Mouse (Mus musculus): ENCODE results near the gene Cspg4. TPM values are rescaled to one million over a fixed set of nuclear protein-coding genes. Genes with fewer than 3 reads are reported as not detected.

Gene Cspg4
- polyA plus RNA-seq, 1 experiment from 2014 or later, result 0.91 TPM

DNA sequence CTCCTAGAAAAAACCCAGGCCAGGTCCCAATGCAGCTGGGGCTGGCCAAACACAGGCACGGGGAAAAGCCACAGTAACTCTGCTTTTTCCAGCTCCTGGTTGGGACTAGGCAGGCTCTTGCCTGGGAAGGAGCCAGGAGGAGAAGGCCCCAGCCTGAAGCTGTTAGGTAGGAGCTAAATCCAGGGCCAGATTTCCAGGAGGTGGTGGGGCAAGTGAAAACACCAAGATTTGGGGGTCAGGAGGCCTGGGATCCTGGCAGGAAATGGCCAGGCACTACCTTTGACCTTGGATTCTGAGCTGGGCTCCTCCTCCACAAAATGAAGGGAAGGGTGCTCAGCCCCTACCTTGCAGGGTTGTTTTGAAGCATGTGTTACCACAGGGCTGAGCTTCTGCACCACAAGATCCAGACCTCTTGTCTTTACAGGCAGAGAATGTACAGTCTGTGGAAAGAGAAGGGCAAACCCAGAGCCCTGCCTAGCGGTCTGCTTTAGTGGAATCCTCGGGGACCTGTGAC lies 560 bp upstream of the Cspg4 start, which contains the start of gene Odf3l1:
TSS of gene Odf3l1 (minus strand) at position 464 of the 514 bp plus-strand sequence.
- no peak for DNase-seq (ENCODE audit: low spot score)

DNA sequence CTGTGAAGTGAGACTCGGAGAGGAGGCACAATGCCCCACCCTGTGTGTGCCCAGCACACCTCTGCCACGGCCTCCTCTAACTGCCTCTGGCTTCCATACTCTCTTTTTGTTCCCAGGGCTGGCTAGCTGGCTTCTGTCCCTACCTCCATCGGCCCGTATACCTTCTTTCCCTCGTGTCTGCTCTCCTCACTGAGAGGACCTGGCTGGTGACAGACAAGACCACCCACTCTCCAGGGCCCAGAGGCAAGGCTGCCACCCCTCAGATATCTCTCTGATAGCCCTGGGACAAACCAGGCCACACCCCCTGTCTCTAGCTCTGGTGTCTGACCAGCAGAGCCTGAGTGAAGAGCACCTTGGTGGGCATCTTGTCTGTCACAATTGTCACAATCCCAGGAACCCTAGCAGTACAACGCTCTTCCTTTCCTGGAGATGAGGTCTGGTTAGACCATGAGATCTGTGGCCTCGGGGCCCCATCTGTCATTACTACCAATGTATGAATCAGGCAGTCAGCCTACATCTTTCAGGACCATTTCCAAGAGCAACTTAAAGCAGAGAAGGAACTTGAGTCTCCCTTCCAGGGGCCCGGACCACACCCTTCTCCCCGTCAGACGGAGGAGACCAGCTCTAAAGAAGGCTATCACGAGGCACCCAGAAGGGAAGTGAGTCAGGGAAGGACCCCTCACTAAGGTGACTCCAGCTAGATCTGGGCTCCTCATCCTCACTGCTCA lies 1.0 kb downstream of the Cspg4 start:
- no peak for DNase-seq (ENCODE audit: low spot score)

DNA sequence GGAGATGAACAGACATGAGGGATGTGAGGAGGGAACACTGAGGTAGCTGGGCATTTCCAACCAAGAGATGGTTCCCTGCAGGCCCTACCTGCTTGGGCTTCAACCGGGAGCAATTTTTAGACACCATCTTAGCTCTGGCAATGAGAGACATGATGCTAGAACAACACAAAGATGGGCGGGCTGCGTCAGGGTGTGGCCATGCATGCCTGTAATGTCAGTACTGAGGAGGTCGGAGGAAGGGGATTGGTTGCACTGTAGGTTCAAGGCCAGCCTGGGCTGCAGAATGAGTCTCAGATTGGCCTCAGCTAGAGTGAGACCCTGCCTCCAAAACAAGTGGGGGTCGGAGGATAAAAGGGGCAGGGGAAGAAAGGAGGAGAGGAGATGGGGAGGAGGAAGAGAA lies 1.6 kb downstream of the Cspg4 start:
- DNase-seq (ENCODE audit: low spot score), result no peak

DNA sequence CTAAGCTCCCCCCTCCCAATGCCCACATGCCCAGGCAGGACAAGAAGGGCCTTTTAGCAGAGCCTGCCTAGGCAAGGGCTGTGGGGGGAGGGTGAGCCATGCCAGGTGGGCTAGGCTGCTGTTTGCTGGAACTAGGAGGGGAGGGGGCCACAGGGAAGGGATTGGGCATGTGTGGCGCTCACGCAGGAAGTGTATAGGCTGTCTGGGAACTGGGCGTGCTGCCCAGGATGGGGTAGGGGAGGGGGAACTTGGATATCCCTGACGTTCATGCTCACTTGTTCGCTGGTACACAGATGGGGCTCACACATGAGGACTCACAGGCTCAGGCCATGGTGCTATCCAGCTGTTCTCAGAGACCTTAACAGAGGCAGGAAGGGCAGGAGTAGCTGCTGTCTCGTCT lies 3.5 kb downstream of the Cspg4 start:
- DNase-seq (ENCODE audit: low spot score), result no peak

DNA sequence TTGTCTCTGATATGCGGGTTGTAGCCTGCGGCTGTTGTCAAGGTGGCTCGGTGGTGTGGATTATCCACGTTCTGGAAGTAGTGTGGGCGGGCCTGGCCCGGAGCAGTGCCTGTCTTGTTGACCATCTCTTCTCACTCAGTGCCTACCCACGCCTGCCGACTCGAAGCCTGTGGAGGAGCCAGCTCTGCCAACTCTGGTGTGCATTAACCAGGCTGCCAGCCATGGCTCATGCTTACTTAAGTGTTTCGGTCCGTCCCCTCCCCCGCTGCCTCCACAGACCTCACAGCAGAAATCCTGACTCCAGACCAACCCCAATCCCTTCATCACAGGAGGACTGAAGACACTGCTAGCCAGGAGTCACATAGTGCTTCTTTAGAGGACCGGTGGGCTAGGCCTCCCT lies 4.7 kb downstream of the Cspg4 start:
- DNase-seq (ENCODE audit: low spot score), result no peak

DNA sequence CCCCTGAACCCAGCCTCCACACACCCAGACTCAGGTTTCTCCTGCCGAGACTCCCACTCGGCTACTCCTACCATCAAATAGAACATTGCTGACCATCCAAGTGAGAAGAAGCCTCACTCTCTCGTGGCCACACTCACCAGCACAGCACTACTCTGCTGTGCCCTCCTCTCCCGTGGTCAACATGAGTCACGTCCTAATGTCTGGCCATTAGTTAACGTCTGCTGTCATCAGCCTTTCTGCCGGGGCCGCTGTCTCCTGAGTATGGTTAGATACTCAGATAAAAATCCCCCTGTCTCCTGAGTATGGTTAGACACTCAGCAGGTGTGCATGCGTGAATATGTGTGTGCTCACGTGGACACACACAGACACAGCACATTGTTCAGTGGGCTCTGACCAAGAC lies 5.9 kb downstream of the Cspg4 start:
- no peak for DNase-seq (ENCODE audit: low spot score)

DNA sequence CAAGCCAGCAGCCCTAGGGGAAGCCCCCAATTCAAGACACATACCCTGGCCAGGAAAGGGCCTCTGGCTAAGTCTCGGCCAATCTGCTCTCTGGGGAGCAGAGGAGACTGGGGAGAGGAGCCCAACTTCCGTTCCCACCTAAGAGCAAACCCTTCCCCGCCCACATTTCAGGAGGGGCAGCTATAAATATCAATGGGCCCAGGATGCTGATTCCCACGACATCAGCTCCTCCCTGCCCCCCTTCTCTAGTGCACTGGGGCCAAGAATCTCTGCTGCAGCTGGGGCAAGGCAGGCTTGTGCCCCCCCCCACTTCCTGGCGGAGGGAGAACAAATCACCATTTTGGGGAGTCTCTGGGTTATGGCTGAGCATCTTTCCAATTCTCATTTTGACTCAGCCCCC lies 6.4 kb downstream of the Cspg4 start:
- DNase-seq (ENCODE audit: low spot score), result peak; percentile 11

DNA sequence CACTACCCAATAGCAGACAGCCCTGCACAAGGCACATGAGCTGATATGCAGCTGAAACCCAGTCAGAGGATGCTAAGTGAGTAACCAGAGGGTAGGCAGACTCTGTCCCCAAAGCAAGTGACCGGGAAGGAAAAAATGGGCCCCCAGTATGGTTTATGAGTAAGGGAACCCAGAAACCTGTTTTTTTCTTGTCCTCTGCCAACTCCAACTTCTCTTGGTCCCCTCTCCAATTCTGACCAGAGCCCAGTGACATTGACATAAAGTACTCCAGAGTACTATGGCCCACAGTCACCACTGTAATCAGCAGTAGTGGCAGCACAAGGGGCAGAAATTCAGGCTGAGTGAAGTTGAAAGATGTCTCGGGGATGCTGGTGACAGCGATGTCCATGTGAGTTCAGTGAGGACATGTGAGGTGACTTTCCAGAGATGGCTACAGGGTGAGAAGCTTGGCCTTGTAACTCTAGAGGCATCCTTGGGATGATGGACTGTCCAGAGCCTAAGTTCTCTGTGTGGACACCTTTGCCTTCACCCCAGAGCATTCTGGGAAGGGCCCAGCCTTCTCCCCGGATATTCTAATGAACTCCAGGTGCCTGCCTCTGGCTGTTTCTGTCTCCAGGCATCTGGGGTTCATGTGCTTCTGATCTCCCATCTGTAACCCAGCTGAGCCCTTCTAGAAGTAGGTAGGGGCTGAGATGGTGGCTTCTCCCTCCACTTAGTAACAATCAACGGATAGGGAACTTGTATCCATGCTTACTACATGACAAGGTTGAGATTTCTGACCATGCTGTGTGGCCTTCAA lies 7.5 kb downstream of the Cspg4 start:
- no peak for DNase-seq (ENCODE audit: low spot score)

DNA sequence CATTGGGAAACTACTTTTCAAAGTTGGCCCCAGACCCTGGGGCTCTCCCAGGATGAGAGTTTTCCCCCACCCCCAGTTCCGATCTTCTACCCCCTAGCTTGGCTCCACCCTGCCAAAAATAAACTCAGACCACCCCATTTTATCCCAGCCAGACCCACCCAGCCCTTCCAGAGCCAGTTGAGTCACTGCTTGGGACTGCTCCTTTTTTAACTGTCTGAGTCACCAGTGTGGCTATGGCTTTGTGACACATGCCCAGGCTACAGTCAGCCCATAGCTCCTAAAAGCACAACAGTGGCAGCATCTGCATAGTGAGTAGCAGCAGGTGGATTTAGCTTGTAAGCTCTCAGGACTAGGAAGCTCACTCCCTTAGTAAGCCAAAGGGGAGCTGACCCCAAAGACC lies 8.3 kb downstream of the Cspg4 start:
- no peak for DNase-seq (ENCODE audit: low spot score)

DNA sequence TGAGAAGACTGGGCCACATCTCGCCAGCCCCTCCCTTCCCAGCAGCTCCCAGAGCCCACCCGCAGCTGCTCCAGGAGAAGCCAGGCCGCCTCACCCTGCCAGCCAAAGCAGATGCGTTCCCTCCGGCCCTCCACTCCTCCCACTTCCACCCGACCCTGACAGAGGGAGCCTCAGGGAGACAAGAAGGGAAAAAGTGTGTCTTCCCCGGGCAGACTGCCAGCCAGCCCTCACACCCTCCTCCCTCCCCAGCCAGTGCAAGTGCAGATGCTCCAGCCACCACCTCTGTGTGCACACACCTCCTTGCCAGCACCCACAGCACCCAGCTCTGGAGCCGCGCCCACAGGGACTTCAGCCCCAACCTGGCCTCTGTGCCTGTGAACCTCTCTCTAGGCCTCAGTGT lies 12.0 kb downstream of the Cspg4 start:
- DNase-seq (ENCODE audit: low spot score), result no peak

DNA sequence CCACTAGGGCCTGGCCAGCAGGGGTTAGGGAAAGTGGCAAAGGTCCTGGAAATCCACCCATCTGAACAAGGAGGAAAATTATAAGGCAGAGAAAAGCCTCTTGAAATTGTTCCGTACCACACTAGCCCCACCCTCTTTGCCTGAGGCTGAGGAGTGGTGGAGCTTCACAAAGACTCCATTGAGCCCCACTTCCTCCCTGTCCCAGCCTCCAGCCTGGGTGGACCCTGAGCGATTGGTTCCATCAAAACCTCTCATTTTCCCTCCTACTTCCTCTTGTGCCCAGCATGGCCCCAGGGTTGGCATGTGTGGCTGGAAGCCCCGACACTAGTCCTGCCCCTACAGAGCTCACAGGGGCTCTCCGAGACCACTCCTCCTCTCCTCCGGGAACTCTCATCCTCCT lies 12.5 kb downstream of the Cspg4 start:
- no peak for DNase-seq (ENCODE audit: low spot score)

DNA sequence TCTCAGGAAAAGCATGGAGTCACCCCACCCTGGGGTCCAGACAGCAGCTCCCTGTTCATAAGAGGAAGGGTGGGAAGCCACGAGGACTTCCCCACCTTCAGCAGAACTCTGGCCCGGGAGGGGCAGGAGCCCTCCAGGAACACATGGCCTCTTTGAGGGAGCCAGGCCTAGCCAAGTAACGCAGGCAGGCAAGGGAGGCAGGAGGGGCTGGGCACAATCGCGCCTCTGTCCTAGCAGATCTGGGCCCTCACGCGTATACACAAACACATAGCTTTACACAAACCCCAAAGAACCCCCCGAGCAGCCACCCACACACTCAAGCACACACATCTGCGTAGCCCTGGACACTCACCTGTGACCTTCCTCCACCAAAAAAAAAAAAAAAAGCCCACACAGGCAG lies 16.0 kb downstream of the Cspg4 start:
- no peak for DNase-seq (ENCODE audit: low spot score)

DNA sequence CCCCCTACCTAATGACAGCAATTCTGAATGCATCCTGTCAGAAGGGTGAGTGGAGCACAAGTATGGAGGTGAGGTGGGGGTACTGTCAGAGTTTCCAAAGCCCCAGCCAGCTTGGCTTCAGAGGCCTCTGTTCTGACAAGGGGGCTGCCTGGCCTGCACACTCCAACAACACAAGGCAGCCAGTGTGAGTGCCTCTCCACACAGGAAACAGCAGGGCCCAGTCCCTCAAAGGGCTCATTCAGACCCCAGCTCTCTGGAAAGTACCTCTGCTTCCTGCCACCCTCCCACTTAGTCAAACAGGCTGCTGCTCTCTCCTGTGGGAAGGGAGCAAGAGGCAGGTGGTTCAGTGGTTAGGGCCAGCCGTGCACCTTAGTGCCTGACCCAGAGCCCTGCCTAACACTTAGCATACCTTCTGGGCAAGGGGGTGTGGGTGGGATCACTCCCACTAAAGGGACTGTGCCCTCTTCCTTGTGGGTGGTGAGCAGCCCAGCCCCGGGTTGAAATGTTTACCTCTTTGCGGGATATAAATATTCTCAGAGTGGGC lies 16.8 kb downstream of the Cspg4 start:
- peak; percentile 10 for DNase-seq (ENCODE audit: low spot score)

DNA sequence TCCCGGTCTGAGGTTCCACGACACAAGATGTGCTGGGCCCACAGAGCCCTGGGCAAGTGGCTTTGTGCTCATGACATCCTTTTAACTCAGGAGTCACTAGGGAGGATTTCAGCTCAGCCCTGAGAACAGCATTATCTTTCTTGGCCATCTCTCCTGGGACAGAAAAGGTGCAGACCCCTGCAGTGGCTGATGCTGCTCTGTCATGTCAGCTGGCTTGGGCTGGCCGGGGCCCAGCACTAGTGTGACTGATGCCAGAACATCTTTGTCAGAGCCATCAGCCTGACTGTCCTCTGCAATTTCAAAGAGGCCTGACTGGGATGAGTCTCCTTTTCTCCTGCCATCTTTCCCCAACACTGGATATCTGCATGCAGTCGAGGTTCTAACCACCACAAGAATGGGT lies 17.4 kb downstream of the Cspg4 start:
- no peak for DNase-seq (ENCODE audit: low spot score)

DNA sequence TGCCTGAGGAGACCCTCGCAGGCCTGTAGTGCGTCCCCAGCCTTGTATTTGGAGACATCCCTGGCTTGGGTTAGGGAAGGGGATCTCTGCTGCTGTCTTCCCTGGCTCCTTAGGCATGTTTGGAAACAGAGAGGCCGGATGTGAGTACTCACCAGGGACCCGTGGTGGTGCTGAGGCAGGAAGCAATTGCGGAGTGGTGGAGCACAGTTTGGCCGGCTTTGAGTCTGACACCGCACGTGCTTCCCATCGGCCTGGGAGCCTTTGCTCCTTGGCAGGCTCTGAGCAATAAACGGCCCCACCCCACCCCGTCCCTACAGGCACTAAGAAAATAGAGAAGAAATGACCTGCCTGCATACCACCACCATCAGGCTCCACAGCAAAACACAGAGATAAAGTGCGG lies 18.0 kb downstream of the Cspg4 start:
- no peak for DNase-seq (ENCODE audit: low spot score)

DNA sequence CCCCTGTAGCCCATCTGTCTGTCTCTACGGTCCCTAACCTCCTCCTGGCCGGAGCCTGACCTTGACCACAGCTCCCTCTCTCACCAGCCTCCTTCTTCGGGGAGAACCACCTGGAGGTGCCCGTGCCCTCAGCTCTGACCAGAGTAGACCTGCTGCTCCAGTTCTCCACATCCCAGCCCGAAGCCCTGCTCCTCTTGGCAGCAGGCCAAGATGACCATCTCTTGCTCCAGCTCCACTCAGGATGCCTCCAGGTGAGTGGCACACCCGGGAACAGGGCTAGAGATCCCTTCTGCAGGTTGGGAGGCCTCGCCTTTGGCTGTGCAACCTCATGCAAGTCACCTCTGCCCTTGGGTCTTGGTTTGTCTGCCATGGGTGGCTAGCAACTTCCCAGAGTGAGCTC lies 18.6 kb downstream of the Cspg4 start:
- DNase-seq (ENCODE audit: low spot score), result no peak

DNA sequence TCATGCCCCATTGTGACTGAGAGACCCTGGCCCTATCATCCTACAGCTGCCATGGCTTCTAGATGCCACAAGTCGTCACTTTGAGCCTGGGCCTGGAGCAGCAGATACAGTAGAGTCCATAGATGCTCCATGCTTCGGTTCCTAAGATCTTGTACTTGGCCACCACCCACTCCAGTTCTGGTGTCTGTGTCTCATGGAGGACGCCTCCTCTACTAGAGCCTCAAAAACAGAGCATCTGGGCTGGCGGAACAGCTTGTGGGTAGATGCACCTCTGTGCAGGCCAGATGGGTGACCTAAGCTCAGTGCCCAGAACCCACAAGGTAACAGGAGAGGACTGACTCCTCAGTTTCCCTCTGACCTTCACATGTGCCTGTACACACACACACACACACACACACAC lies 19.5 kb downstream of the Cspg4 start:
- DNase-seq (ENCODE audit: low spot score), result no peak

DNA sequence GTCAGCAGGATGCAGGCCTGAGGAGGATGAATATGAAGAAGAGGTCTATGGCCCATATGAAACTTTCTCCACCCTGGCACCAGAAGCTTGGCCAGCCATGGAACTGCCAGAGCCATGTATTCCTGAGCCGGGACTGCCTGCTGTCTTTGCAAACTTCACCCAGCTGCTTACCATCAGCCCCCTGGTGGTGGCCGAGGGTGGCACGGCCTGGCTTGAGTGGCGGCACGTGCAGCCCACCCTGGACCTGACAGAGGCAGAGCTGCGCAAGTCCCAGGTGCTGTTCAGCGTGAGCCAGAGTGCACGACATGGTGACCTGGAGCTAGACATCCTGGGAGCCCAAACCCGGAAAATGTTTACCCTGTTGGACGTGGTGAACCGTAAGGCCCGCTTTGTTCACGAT lies 21.3 kb downstream of the Cspg4 start:
- DNase-seq (ENCODE audit: low spot score), result peak; percentile 41

DNA sequence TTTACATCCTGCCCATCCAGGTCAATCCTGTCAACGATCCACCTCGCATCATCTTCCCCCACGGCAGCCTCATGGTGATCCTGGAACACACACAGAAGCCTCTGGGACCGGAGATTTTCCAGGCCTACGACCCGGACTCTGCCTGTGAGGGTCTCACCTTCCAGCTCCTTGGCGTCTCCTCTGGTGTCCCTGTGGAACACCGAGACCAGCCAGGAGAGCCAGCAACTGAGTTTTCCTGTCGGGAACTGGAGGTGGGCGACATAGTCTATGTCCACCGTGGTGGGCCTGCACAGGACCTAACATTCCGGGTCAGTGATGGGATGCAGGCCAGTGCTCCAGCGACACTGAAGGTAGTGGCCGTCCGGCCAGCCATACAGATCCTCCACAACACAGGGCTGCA lies 21.8 kb downstream of the Cspg4 start:
- no peak for DNase-seq (ENCODE audit: low spot score)

DNA sequence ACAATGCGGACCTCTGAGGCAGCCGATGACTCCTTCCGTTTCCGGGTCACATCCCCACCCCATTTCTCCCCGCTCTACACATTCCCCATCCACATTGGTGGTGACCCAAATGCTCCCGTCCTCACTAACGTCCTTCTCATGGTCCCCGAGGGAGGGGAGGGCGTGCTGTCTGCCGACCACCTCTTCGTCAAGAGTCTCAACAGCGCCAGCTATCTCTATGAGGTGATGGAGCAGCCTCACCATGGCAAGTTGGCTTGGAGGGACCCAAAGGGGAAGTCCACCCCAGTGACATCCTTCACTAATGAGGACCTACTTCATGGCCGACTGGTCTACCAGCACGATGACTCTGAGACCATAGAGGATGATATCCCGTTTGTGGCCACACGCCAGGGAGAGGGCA lies 22.7 kb downstream of the Cspg4 start:
- DNase-seq (ENCODE audit: low spot score), result no peak

DNA sequence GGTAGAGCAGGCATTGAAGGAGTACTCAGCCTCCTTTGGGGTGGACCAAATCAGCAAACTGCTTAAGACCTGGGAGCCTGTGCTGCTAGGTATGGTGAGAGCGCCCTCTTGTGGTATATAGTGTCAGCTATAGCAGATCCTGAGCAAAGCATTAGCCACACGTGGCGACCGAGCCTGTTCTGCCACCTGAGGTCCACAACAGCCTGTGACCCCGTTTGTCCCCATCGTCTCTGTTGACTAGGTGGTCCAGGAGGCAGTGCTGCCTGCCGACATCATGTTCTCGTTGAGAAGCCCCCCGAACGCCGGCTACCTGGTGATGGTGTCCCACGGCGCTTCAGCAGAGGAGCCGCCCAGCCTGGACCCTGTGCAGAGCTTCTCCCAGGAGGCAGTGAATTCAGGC lies 25.0 kb downstream of the Cspg4 start:
- peak; percentile 86 for DNase-seq (ENCODE audit: low spot score)

DNA sequence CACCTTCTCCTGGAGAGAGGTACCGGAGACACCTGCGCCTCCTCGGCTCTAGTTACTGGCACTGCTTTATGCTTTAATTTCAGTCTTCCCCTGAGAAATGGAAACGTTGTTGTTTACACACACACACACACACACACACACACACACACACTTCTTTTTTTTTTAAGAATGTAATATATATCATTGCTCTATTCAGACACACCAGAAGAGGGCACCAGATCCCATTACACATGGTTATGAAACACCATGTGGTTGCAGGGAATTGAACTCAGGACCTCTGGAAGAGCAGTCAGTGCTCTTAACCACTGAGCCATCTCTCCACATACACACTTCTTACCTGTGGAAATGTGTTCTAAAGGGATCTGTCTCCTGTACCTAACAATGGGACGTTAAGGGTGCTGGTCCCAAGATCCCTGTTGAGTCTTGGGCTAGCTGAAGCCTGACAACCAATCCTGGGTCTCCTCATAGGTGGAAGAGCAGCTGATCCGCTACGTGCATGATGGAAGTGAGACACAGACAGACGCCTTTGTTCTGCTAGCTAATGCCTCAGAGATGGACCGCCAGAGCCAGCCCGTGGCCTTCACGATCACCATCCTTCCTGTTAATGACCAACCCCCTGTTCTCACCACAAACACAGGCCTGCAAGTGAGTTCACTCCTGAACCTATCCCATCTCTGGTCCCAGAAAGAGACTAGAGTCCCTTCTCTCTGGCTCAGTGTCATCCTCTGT lies 25.9 kb downstream of the Cspg4 start:
- DNase-seq (ENCODE audit: low spot score), result no peak

Data from thymus, postnatal 0 days (tissue).